Comparison of ENCODE assay signal across 7 mouse cellular contexts in the genomic region with DNA sequence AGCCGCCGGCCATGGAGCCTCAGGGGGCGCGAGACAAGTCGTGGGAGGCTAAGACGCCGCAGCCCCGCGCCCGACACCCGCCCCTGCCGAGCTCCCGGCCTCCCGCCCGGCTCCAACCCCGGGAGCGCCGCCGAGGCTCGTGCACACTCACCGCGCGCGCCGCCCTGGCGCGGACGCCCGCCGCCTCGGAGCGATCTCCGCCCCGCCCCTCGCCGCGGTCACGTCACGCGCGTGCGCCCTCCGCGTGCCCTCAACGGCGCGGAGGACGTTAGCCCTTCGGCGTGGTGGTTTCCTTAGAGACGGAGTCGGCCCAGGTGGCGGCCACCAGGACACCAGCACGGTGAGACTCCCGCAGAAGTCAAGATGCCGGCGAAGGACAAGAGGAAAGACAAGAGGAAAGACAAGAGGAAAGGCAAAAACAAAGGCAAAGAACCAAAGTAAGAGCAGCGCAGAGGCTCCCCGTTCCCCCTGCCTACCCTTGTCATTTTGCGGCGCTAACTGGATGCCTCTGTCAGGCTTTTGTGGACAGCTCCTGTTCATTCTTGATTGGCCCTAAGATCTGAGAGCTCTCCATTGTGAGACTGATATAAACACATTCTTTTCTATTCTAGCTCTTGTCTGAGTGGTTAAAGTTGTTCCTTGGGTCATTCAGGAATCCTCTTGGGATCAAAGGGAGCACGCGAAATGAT. TPM values are rescaled to one million over a fixed set of nuclear protein-coding genes. Genes with fewer than 3 reads are reported as not detected.
DNase-seq lines count a peak whose midpoint lies in the region; ATAC-seq and TF ChIP-seq lines count a peak whose summit lies in the region.

A gene (minus strand): TSS at position 211 of the 689 bp plus-strand sequence.
A gene (plus strand): TSS at position 253 of the 689 bp plus-strand sequence.

- H3K4me3 ChIP-seq in embryonic facial prominence, embryonic 12.5 days = peak within 1 kb of the TSS; percentile 70
- peak within 1 kb of the TSS; percentile 90 for H3K4me3 ChIP-seq in heart, adult 2 months
- peak within 1 kb of the TSS; percentile 74 for H3K4me3 ChIP-seq in limb, embryonic 13.5 days
- H3K4me3 ChIP-seq in midbrain, embryonic 16.5 days (ENCODE audit: low read depth, low read length) = peak within 1 kb of the TSS; percentile 83

- peak within 1 kb of the TSS; percentile 83 for H3K9ac ChIP-seq in embryonic facial prominence, embryonic 12.5 days
- H3K9ac ChIP-seq in heart, adult 2 months (ENCODE audit: low read depth, low read length) = peak within 1 kb of the TSS; percentile 79
- peak within 1 kb of the TSS; percentile 81 for H3K9ac ChIP-seq in limb, embryonic 13.5 days
- peak within 1 kb of the TSS; percentile 88 for H3K9ac ChIP-seq in midbrain, embryonic 16.5 days (ENCODE audit: low read depth, low read length)

- peak; percentile 52; the same call in 1 of the 2 replicates for TF ChIP-seq POLR2A in heart, adult 2 months (IDR thresholded peaks at IDR 0.05; ENCODE audit: insufficient read depth, low read depth, low read length)

- 0 out of 2 replicates have a peak, but pooled peaks cover 3% of the 10 kb centered on the region for H3K4me1 ChIP-seq in embryonic facial prominence, embryonic 12.5 days
- no peaks in the 10 kb centered on the region; the same call in 1 of the 2 replicates for H3K4me1 ChIP-seq in heart, adult 2 months (ENCODE audit: control insufficient read depth, insufficient read depth, low read length)
- H3K4me1 ChIP-seq in limb, embryonic 13.5 days = peaks cover 10% of the 10 kb centered on the region
- H3K4me1 ChIP-seq in midbrain, embryonic 16.5 days (ENCODE audit: control insufficient read depth, insufficient read depth, low read length) = peaks cover 8% of the 10 kb centered on the region; the same call in 1 of the 2 replicates

- WGBS in embryonic facial prominence, embryonic 12.5 days = 2% methylated on average over 60 of the region's 63 CpGs
- 2% methylated on average over 54 of the region's 63 CpGs for WGBS in heart, adult 2 months
- WGBS in limb, embryonic 13.5 days = 2% methylated on average over 52 of the region's 63 CpGs
- 1% methylated on average over 34 of the region's 63 CpGs for WGBS in midbrain, embryonic 16.5 days

- no peaks in the 10 kb centered on the region for H3K36me3 ChIP-seq in embryonic facial prominence, embryonic 12.5 days
- H3K36me3 ChIP-seq in heart, adult 2 months (ENCODE audit: control insufficient read depth, insufficient read depth, low read length) = peaks cover 2% of the 10 kb centered on the region; the same call in 1 of the 2 replicates
- H3K36me3 ChIP-seq in limb, embryonic 13.5 days = no peaks in the 10 kb centered on the region
- H3K36me3 ChIP-seq in midbrain, embryonic 16.5 days (ENCODE audit: control insufficient read depth, insufficient read depth, low read length) = no peaks in the 10 kb centered on the region

- H3K27ac ChIP-seq in embryonic facial prominence, embryonic 12.5 days = peak within 1 kb of the TSS; percentile 77
- H3K27ac ChIP-seq in heart, adult 2 months = peak within 1 kb of the TSS; percentile 89
- peak within 1 kb of the TSS; percentile 65 for H3K27ac ChIP-seq in limb, embryonic 13.5 days
- peak within 1 kb of the TSS; percentile 94 for H3K27ac ChIP-seq in midbrain, embryonic 16.5 days (ENCODE audit: low read length)

- H3K4me2 ChIP-seq in embryonic facial prominence, embryonic 12.5 days (replicated peaks) = peak within 1 kb of the TSS; percentile 95
- H3K4me2 ChIP-seq in limb, embryonic 13.5 days (replicated peaks) = peak within 1 kb of the TSS; percentile 92
- peak within 1 kb of the TSS; percentile 87 for H3K4me2 ChIP-seq in midbrain, embryonic 16.5 days (ENCODE audit: low read length)

- peak; percentile 19; the same call in 1 of the 2 replicates for TF ChIP-seq CTCF in heart, adult 2 months (IDR thresholded peaks at IDR 0.05)

- peak; percentile 95 for DNase-seq in adrenal gland, postnatal 25 days
- peak; percentile 94 to 96 for DNase-seq in heart, adult 2 months
- peak; percentile 84 to 88 for DNase-seq in kidney, adult 8-10 months
- peak; percentile 89 to 94 for DNase-seq in spleen, postnatal 10 days (ENCODE audit: low spot score in 2 of 2)

- H3K79me2 ChIP-seq in heart, adult 2 months (replicated peaks; ENCODE audit: control insufficient read depth, insufficient read depth, low read length) = no peaks in the 10 kb centered on the region

- peak; percentile 82 for ATAC-seq in embryonic facial prominence, embryonic 12.5 days (ENCODE audit: insufficient number of reproducible peaks, insufficient read depth, low FRiP score, low TSS enrichment)
- ATAC-seq in limb, embryonic 13.5 days (ENCODE audit: low FRiP score, low read depth) = peak; percentile 93
- peak; percentile 93 for ATAC-seq in midbrain, embryonic 16.5 days

- no peak for TF ChIP-seq EP300 in heart, adult 2 months (IDR thresholded peaks at IDR 0.05; ENCODE audit: insufficient read depth, low read depth, low read length)

- H3K27me3 ChIP-seq in embryonic facial prominence, embryonic 12.5 days = no peaks in the 10 kb centered on the region
- H3K27me3 ChIP-seq in heart, adult 2 months (ENCODE audit: control insufficient read depth, insufficient read depth, low read length) = no peaks in the 10 kb centered on the region
- no peaks in the 10 kb centered on the region for H3K27me3 ChIP-seq in limb, embryonic 13.5 days
- no peaks in the 10 kb centered on the region for H3K27me3 ChIP-seq in midbrain, embryonic 16.5 days (ENCODE audit: control insufficient read depth, insufficient read depth, low read depth, low read length)

- H3K9me3 ChIP-seq in embryonic facial prominence, embryonic 12.5 days = no peaks in the 10 kb centered on the region
- no peaks in the 10 kb centered on the region for H3K9me3 ChIP-seq in limb, embryonic 13.5 days
- no peaks in the 10 kb centered on the region for H3K9me3 ChIP-seq in midbrain, embryonic 16.5 days (replicated peaks; ENCODE audit: control insufficient read depth, low read length, poor library complexity, severe bottlenecking)

- intact Hi-C loops in heart, adult 2 months (cut with DNase I) = loop anchor here (1.0 kb wide), 2 partner anchors 41 to 49 kb away; no protein-coding TSS in a partner anchor

RNA-seq across cellular contexts. Expression of the first gene that starts in this region (rescaled TPM):
- 137 and 159 TPM in 2 replicates for total RNA-seq in adrenal gland, postnatal 25 days (2021)
- 10.4 and 11.4 TPM in 2 replicates for polyA plus RNA-seq in embryonic facial prominence, embryonic 12.5 days (2016; fragmentation: Nextera tagmentation; extraction: Ambion mirVana)
- total RNA-seq in heart, adult 2 months (2021) = 10 to 100 TPM; 64.9 to 68.9 TPM
- polyA plus RNA-seq in heart, adult 2 months (2012; rRNA removed) = 38.6 and 88.3 TPM in 2 replicates
- 10.2 and 11.6 TPM in 2 replicates for polyA plus RNA-seq in limb, embryonic 13.5 days (2015; fragmentation: Nextera tagmentation; extraction: Ambion mirVana)
- polyA plus RNA-seq in midbrain, embryonic 16.5 days (2015; fragmentation: Nextera tagmentation; extraction: Ambion mirVana) = 13.8 and 15.2 TPM in 2 replicates

RNA-seq across cellular contexts. Expression of the second gene that starts in this region (rescaled TPM):
- total RNA-seq in adrenal gland, postnatal 25 days (2021) = 3.5 and 4.3 TPM in 2 replicates
- 1.5 and 2.3 TPM in 2 replicates for polyA plus RNA-seq in embryonic facial prominence, embryonic 12.5 days (2016; fragmentation: Nextera tagmentation; extraction: Ambion mirVana)
- total RNA-seq in heart, adult 2 months (2021) = 1 to 10 TPM; 1.7 to 2.0 TPM
- polyA plus RNA-seq in heart, adult 2 months (2012; rRNA removed) = 0.31 and 0.59 TPM in 2 replicates
- 1.0 and 1.3 TPM in 2 replicates for polyA plus RNA-seq in limb, embryonic 13.5 days (2015; fragmentation: Nextera tagmentation; extraction: Ambion mirVana)
- polyA plus RNA-seq in midbrain, embryonic 16.5 days (2015; fragmentation: Nextera tagmentation; extraction: Ambion mirVana) = 4.6 and 4.7 TPM in 2 replicates

Comparison
In these comparisons a context has a peak if more than half of its experiments do, and no peak if none do; other contexts are left out.
1. Peak in every context shown above with its lines: DNase-seq, ATAC-seq, H3K4me3 ChIP-seq and H3K27ac ChIP-seq.